Mouse (Mus musculus) c-Kit-positive CD71-negative TER-119-negative erythroid progenitor cells, embryonic 14.5 days (primary cell): ENCODE results near the gene Esyt2.
A peak's percentile ranks its signal among the peaks of the same experiment; 100 is the strongest.
"Not testable (repeated sequence)": the region's sequence is repeated elsewhere in the genome, so short reads cannot be mapped to it uniquely, and the experiment has no call there.

Source experiments
- DNase-seq: peaks from one replicate; pipeline ENCODE4 v3.0.0-alpha.2; 2013; ENCODE audit warnings: low read depth

The Esyt2 gene

GRCm38 (mm10) chr12:116280653-116281364 lies at the start of gene Esyt2:
Esyt2 (plus strand) TSS chr12:116281196.
- DNase-seq, result peak; percentile 98

GRCm38 (mm10) chr12:116231612-116232011 lies 49.4 kb upstream of the Esyt2 start:
- no peak for DNase-seq

GRCm38 (mm10) chr12:116232061-116232460 lies 48.9 kb upstream of the Esyt2 start:
- no peak for DNase-seq

- DNase-seq, result no peak
These were observed 45.6 kb upstream of the Esyt2 start for GRCm38 (mm10) chr12:116235356-116235755.

- DNase-seq, result no peak
These were observed 44.3 kb upstream of the Esyt2 start for GRCm38 (mm10) chr12:116236658-116237057.

- no peak for DNase-seq
These were observed 42.6 kb upstream of the Esyt2 start for GRCm38 (mm10) chr12:116238370-116238769.

GRCm38 (mm10) chr12:116238803-116239202 lies 42.2 kb upstream of the Esyt2 start:
- DNase-seq, result no peak

GRCm38 (mm10) chr12:116244601-116245000 lies 36.4 kb upstream of the Esyt2 start:
- DNase-seq, result no peak

GRCm38 (mm10) chr12:116254652-116255051 lies 26.3 kb upstream of the Esyt2 start:
- DNase-seq, result peak; percentile 35

- no peak for DNase-seq
These were observed 25.4 kb upstream of the Esyt2 start for GRCm38 (mm10) chr12:116255636-116256035.

- no peak for DNase-seq
These were observed 22.7 kb upstream of the Esyt2 start for GRCm38 (mm10) chr12:116258321-116258720.

GRCm38 (mm10) chr12:116262555-116263341 lies 18.2 kb upstream of the Esyt2 start, which contains the start of gene Wdr60:
Wdr60 (minus strand) TSS chr12:116263022.
- DNase-seq, result no peak

- no peak for DNase-seq
These were observed 16.2 kb upstream of the Esyt2 start for GRCm38 (mm10) chr12:116264756-116265155.

GRCm38 (mm10) chr12:116265275-116265674 lies 15.7 kb upstream of the Esyt2 start:
- DNase-seq, result no peak

- DNase-seq, result no peak
These were observed 11.5 kb upstream of the Esyt2 start for GRCm38 (mm10) chr12:116269450-116269849.

- DNase-seq, result no peak
These were observed 10.5 kb upstream of the Esyt2 start for GRCm38 (mm10) chr12:116270538-116270937.

GRCm38 (mm10) chr12:116271071-116271470 lies 9.9 kb upstream of the Esyt2 start:
- DNase-seq, result no peak

- no peak for DNase-seq
These were observed 7.3 kb upstream of the Esyt2 start for GRCm38 (mm10) chr12:116273733-116274132.

- not testable (repeated sequence) for DNase-seq
These were observed 5.9 kb upstream of the Esyt2 start, which contains the start of gene Gm11027 for GRCm38 (mm10) chr12:116275086-116275485. Gm11027 (plus strand) TSS chr12:116275386.

GRCm38 (mm10) chr12:116275631-116276030 lies 5.4 kb upstream of the Esyt2 start:
- DNase-seq, result no peak

- DNase-seq, result no peak
These were observed 4.0 kb upstream of the Esyt2 start for GRCm38 (mm10) chr12:116276961-116277360.

- no peak for DNase-seq
These were observed 2.5 kb upstream of the Esyt2 start for GRCm38 (mm10) chr12:116278541-116278940.

GRCm38 (mm10) chr12:116279181-116279580 lies 1.8 kb upstream of the Esyt2 start:
- no peak for DNase-seq
